Mouse (Mus musculus): Measurements from ENCODE around the gene Rnf212b. TPM values are rescaled to one million over a fixed set of nuclear protein-coding genes. Genes with fewer than 3 reads are reported as not detected.

The Rnf212b gene
- total RNA-seq, 2 experiments from 2014 or later, result not detected

DNA sequence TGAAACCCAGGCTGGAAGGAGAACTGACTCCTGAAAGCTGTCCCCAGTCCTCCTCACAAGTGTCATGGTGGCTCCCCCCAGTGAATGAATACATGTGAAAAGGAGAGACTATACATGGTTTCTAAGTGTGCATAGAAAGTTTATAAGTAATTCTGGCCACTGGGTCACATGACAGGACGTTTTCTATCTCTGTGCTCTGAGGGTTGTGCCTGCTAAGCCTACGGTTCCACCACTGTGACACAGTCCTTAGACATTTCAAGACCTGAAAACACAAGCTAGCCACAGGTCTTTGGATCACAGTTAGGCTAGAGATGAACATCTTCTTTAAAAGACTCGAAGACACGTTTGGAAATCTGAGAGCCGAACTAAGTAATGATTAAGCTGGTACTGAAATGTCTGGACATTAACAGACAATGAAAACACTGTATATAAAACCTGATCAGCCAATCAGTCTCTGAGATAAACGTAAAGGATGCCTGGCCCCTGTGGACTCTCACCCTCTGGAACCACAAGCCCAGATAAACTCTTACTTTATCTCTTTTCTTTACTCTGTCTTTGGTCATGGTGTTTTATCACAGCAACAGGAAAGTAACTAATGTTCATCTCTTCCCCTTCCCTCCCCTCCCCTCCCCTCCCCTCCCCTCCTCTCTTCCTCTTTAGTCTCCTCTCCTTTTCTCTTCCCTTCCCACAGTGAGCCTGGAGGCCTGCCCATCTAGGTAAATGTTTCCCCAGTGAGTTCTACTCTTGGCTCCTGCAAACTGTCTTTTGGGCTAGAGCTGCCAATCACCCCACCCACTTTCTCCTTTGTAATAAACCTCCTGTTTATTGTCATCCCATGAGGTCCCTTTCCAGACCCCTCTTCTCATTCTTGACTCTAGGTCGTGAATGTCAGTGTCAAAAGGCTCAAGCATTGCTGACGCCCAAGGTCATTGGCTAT, 19.8 kb upstream of the Rnf212b start:
- intact Hi-C loops (cut with DNase I), result no loop called here
- no peak for DNase-seq (ENCODE audit: low spot score)

DNA sequence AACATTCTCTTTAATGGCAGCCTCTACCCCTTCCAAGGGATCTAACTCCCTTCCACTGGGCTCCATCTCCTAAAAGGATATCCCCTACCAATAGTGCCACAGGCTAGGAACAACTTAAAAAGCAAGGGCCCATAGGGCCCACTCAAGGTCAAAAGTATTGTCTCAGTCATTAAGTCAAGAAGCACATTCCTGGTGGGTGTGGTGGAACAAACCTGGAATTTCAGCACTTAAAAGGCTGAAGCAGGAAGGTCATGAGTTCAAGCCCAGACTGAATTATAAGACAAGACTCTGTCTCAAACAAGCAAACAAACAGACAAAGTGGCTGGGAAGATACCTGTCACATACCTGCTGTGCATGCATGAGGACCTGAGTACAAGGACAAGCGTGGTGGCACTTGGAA, 18.0 kb upstream of the Rnf212b start:
- intact Hi-C loops (cut with DNase I), result no loop called here
- DNase-seq (ENCODE audit: low spot score), result no peak

DNA sequence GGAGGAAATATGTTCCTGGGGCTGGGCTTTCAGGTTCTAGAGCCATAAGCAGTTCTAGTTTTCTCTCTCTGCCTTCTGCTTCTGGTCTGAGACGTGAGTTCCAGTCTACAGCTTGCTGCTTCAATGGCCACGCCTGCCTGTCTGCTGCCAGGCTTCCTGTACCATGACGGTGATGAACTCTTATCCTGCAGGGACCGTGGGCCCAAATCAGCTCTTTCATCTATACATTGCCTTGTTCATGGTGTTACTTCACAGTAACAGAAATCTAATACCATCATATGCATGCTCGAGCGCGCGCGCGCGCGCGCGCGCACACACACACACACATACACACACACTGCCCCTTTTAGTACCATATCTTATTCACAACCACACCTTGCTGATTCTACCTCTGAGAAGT, 17.2 kb upstream of the Rnf212b start:
- intact Hi-C loops (cut with DNase I), result no loop called here
- no peak for DNase-seq (ENCODE audit: low spot score)

DNA sequence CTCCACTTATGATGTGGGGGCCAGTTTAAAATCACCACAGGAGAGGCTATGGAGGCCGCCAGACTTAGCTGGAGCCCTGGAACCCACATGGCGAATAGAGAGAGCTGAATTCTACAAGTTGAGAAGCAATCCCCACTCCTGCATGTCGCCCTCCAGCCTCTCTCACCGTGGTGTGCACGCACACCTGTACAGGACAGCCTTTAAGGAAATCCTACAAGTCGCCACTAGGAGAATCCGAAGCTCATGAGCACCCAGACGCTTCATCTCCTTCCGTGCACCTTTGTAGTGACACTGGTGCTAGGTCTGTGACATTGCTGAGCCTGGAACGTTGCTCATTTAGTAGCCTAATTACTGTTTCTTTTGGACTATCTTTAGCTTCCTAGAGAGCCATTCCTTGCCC, 14.3 kb upstream of the Rnf212b start:
- intact Hi-C loops (cut with DNase I), result no loop called here
- no peak for DNase-seq (ENCODE audit: low spot score)

DNA sequence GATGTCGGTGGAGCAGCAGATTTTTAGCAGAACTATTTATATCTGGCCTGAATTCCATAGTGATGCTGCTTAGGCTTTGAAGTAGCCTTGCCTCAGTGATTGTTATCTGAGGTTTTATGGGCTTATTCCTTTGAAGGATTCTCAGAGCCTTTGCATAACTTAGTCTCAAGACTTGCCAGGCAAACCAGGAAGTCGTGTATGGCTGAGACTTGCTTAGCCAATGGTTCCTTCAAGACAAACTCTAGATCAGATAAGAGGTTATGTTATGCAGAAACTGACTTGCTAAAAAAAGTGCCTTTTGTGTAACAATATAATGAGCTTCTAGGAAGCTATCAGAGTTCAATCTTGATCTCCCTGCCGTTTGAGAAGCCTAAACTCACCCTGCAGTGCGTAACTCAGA, 11.5 kb upstream of the Rnf212b start:
- no peak for DNase-seq (ENCODE audit: low spot score)
- intact Hi-C loops (cut with DNase I), result no loop called here

DNA sequence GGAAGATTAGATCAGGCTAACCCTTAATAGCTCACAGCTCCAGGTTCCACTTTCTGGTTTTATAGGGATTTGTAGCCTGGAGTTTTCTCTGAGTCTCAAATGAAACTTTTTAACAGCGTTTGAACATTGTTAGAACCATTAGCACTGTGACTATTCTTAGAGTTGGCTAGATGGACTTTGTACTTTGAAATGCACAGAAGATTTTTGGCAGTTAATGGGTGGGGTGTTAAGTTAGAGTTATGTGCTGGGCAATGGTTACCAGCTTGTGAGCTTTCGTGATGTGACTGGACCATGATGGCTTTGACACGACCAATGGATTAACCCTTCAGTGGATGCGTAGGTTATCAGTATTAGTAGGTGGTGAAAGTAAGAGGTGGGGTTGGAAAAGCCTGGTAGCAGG, 7.8 kb upstream of the Rnf212b start:
- intact Hi-C loops (cut with DNase I), result no loop called here
- DNase-seq (ENCODE audit: low spot score), result no peak

DNA sequence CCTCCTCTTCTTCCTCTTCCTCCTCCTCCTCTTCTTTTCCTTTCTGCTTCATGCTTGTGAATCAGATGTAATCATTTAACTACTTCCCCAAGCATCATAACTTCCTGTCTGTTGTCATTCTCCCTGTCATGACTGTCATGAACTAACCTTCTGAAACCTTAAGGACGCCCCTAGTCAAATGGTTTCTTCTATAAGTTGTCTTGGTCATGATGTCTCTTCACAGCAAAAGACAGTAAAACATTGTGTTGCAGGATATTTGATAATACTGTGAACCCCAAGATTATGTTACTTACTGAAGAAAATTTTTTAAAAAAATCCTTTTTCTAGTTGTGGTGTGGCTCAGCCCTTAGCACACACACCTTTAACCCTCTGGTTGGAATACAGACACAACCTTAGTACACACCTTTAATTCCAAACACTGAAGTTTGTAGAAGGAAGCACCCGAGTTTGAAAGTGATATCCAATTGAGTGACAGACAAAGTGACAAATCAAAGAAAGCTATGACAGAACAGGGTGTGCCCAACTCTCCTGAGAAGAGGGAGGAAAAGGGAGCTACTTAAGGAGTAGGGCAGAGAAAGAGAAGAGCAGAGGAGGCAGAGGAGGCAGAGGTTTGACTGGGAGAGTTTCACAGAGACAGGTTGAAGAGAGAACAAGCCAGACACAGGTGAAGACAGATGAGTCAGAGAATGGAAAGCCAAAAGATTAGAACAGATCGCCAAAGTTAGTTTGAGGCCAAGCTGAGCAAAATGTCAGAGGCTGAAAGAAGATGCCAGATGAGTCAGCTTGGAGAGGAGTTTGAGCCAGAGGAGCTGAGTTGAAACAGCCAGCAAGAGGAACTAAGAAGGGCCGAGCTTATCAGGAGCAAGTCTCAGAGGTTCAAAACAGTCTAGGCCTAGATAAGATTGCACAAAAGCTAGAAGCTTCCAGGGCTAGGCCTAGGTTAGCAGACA, 4.9 kb upstream of the Rnf212b start:
- intact Hi-C loops (cut with DNase I), result no loop called here
- DNase-seq (ENCODE audit: low spot score), result peak; percentile 10

DNA sequence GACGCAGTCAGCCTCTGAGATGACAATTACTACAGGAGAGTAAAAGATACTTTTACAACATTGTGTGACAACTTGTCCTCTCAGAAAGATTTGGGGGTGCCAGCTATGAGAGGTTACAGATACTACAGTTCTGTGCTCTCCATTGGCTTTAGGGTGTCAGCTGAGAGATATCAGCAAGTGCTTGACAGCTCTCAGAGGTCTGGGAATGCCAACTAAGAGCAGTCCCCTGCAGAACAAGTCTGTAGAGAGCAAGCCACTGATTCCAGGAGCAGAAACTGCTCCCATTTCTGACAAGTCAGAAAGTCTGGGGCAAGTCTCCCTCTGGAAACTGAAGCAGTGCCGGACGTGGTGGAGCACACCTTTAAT, 4.3 kb upstream of the Rnf212b start:
- DNase-seq (ENCODE audit: low spot score), result no peak
- intact Hi-C loops (cut with DNase I), result no loop called here

DNA sequence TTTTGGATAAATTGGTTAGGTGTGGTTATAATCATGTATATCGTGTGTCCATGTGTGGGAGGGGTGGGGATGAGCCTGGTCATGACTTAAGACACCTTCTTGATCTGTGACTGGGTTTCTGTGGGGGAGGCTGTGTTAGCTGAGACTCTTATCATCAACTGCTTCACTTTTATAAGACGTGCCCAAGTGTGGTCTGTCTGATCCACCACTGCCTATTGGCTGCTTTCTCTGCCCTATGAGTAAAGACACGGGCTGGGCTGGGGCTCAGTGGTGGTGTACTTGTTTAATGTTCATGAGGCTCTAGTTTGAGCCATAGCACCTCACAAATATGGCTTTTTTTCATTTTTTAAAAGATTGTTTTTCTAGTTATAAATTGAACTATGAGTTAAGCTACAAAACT, 1.8 kb downstream of the Rnf212b start:
- DNase-seq (ENCODE audit: low spot score), result no peak
- intact Hi-C loops (cut with DNase I), result loop anchor here (2.0 kb wide), 1 partner anchor 101 kb away; no protein-coding TSS in a partner anchor

DNA sequence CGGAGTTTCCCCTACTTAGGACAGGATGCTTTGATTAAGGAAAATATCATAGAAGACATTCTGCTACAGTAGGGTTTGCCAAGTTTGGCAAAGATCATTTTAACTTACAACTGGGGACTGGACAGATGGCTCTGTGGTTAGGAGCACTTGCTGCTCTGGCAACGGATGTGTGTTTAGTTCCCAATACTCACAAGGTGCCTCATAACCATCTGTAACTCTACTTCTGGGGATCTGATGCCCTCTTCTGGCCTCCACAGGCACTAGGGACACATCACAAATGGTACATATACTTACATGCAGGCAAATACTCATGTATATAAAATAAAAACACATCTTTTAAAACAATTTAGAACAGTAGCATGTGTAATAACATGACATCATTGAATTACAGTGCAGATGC, 3.9 kb downstream of the Rnf212b start:
- intact Hi-C loops (cut with DNase I), result loop anchor here (2.0 kb wide), 1 partner anchor 103 kb away; no protein-coding TSS in a partner anchor
- no peak for DNase-seq (ENCODE audit: low spot score)

DNA sequence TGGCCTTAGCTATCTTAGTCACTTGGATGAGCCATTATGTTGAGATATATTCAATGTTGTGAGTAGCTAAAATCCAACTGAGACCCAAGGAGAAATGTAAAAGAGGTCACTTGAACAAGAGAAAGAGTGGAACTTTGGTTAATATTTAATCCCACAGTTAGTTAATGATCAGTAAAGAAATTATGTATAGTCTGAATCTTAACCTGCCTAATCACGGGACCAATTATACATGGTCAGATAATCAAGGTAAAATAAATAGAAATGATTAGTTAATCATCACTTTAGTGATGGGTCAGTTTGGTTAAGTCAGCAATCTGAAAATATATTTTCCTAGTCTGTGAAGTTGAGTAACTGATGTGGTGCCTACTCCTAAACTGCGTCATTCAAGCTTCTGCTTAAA, 8.4 kb downstream of the Rnf212b start:
- intact Hi-C loops (cut with DNase I), result no loop called here
- DNase-seq (ENCODE audit: low spot score), result no peak

DNA sequence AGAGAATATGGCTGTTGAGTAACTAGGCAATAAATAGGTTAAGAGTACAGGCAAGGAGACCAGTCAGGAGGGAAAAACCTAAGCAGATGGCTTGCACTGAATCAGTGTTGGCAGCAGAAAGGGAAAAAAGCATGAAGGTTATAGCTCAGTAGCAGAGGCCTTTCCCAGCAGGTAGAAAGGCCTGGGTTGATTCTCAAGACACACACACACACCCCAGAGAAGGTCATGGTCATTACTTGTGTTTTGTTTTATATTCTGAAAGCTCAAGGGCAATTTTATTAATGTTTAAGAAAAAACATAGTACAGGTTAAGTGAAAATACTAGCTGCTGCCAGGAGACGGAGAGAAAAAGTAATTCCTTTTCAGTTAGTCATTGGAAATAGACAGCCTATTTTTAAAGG, 9.8 kb downstream of the Rnf212b start:
- intact Hi-C loops (cut with DNase I), result no loop called here
- DNase-seq (ENCODE audit: low spot score), result no peak

DNA sequence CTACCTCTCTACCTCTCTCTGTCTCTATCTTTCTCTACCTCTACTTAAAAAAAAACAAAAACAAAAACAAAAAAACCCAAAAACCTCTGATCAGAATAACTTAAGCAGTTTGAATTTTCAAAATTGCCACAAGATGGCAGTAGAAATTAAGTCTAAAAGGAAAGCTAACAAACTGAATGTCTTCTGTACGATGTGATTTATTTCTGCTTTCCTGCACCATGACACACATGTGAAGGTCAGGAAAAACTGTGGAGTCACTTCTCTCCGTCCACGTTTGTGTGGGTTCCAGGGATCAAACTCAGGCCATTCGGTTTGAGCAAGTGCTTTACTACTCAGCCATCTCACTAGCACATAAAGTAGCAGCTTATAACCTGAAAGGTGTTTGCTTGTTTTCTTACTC, 29.5 kb downstream of the Rnf212b start:
- intact Hi-C loops (cut with DNase I), result loop anchor here (1.0 kb wide), 1 partner anchor 96 kb away; no protein-coding TSS in a partner anchor
- no peak for DNase-seq (ENCODE audit: low spot score)

DNA sequence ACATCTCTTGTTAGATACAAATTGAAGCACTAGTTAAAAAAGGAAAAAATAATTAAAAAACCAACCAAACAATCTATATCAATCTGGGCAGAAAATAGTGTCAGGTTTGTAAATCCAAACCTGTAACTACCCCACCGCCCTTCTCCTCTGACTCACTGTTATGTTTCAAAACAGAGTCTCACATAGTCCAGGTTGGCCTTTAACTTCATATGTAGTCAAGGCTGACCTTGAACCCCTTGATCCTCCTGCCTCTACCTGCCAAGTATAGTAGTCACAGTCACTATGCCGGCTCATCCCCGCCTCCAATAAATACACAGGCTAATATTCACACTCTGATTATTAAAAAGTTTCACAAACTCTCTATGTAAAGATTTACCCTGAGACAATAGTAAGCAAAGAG, 41.8 kb downstream of the Rnf212b start:
- DNase-seq (ENCODE audit: low spot score), result no peak
- intact Hi-C loops (cut with DNase I), result no loop called here

DNA sequence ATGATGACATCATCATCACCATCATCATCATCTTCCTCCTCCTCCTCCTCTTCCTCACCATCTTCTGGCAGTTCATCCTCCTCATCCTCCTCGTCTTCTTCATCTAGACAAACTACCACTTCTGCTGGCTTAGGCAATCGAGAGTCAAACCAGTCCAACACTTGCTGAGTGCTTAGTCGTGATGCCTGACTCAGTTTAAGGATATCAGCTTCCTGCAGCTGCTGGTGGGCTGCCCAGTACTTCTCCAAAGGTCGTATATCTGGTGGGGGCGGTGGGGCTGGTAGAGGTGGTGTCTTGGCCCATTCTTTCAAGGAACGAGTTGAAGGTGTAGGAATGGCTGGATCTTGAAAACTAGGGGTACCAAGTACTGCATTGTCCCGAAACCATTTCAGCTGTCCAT, 42.8 kb downstream of the Rnf212b start:
- intact Hi-C loops (cut with DNase I), result no loop called here
- no peak for DNase-seq (ENCODE audit: low spot score)

DNA sequence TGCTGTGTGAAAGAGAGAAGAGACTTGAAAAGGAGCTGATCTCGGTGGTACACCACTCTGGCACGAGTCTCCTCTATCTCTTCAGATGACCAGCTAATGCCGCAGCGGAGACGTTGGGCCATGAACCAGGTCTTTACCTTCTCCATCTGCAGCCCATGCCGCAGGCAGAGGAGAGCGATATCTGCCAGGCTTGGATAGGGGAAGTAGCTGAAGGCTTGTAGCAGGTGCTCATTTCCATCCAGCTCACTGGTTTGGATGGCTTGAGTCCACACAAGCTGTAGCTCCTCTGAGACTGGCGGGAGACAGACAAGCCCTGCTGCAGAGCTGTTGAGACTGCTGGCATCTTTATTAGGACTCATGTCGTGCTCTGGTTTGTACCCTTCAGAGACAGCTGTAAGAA, 44.0 kb downstream of the Rnf212b start:
- DNase-seq (ENCODE audit: low spot score), result no peak
- intact Hi-C loops (cut with DNase I), result no loop called here

DNA sequence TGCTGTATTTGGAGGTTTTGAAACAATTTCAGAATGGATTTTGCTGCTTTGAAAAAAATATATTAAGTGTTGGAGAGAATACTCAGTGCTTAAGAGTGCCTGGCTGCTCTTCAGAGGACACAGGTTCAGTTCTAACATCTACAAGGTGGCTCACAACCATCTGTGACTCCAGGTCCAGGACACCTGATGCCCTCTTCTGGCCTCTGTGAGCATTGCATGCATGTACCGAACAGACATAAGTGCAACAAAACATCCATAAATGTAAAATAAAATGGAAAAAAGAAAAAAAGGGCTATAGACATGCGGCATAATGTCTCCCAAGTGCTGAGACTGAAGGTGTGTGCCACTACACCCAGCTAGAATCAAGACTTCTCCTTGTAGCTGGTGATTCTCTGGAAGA, 46.6 kb downstream of the Rnf212b start:
- intact Hi-C loops (cut with DNase I), result loop anchor here (1.0 kb wide), 1 partner anchor 145 kb away; no protein-coding TSS in a partner anchor
- no peak for DNase-seq (ENCODE audit: low spot score)

DNA sequence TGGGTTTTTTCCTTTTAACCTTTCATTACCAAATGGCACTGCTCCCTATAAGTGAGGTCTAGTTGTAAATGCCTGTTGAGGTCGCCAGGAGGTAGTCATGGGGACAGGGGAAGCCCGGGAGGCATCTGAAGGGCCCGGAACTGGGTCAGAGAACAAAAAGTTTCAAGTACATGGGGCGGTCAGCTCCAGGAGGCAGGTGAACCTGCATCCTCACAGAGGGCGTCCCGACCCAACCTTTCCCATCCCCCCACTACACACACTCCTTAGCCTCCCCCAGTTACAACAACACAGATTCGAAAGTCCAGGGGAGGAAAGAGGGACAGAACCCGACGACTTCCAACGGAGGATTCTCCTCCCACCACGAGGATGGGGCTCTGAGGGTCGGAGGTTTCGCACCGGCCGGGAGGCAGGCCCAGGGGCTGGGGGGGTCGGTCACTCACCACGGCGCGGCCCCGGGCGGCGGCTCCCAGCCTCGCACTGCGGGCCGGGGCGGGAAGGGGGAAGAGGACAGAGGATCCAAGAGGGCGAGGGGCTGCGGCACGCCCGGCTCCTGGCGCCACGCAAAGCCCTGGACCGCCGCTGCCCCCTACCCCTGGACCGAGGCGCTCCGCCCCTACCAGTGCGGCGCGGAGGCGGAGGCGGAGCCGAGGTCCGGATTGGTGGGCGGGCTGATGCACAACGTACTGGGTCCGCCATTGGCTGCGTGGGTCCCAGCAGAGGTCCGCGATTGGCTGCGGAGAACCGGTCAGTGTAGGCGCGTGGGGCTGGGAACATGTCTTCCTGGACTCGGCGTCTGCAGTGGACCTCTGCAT, 49.8 kb downstream of the Rnf212b start:
- DNase-seq (ENCODE audit: low spot score), result peak; percentile 88
- intact Hi-C loops (cut with DNase I), result no loop called here

DNA sequence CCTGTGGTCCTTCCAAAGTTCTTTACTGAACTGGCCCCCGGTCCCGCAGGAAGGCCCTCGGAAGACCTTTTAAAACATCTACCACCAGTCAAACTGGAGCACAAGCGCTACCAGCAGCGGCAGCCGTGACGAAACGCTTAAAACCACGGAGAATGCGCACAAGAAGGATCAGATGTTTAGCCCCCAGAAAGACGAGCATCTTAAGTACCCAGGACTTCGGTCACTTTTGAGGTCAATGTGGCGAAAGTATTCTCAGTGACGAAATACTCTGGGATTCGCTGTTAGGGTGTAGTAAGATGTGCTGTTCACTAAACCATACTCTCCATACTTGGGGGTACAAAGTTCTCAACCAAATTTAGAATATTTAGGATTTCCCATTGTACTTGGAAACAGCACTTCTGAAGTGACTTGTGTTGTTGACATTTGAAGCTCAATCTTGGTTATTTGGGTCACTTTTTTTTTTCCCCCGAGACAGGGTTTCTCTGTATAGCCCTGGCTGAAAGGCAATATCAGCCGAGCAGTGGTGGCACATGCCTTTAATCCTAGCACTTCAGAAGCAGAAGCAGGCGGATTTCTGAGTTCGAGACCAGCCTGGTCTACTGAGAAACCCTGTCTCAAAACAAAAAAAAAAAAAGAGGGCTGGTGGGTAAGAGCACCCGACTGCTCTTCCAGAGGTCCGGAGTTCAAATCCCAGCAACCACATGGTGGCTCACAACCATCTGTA, 50.5 kb downstream of the Rnf212b start:
- intact Hi-C loops (cut with DNase I), result no loop called here
- DNase-seq (ENCODE audit: low spot score), result no peak
